Mouse (Mus musculus): ENCODE results near the gene Krtap9-1.
"Not testable (repeated sequence)": the region's sequence is repeated elsewhere in the genome, so short reads cannot be mapped to it uniquely, and the experiment has no call there.

The Krtap9-1 gene

GRCm38 (mm10) chr11:99873089-99873488 is at the start of gene Krtap9-1:
Krtap9-1 (plus strand) TSS chr11:99873389.
- DNase-seq (ENCODE audit: low read depth, low spot score), result not testable (repeated sequence)

- no peak for DNase-seq (ENCODE audit: low read depth, low spot score)
Observed at GRCm38 (mm10) chr11:99837966-99838365, 35.2 kb upstream of the Krtap9-1 start, which contains the start of gene 2300003K06Rik. 2300003K06Rik (minus strand) TSS chr11:99838066.

- DNase-seq (ENCODE audit: low read depth, low spot score), result no peak
Observed at GRCm38 (mm10) chr11:99842185-99842584, 31.0 kb upstream of the Krtap9-1 start.

- no peak for DNase-seq (ENCODE audit: low read depth, low spot score)
Observed at GRCm38 (mm10) chr11:99846746-99847145, 26.4 kb upstream of the Krtap9-1 start.

GRCm38 (mm10) chr11:99851508-99851907 is 21.7 kb upstream of the Krtap9-1 start, which contains the start of gene Krtap4-16:
Krtap4-16 (minus strand) TSS chr11:99851608.
- DNase-seq (ENCODE audit: low read depth, low spot score), result no peak

GRCm38 (mm10) chr11:99854121-99854520 is 19.1 kb upstream of the Krtap9-1 start:
- DNase-seq (ENCODE audit: low read depth, low spot score), result no peak

GRCm38 (mm10) chr11:99857617-99858016 is 15.6 kb upstream of the Krtap9-1 start, which contains the start of gene Gm11568:
Gm11568 (plus strand) TSS chr11:99857917.
- no peak for DNase-seq (ENCODE audit: low read depth, low spot score)

GRCm38 (mm10) chr11:99858761-99859160 is 14.4 kb upstream of the Krtap9-1 start:
- DNase-seq (ENCODE audit: low read depth, low spot score), result no peak

- not testable (repeated sequence) for DNase-seq (ENCODE audit: low read depth, low spot score)
Observed at GRCm38 (mm10) chr11:99864176-99864575, 9.0 kb upstream of the Krtap9-1 start, which contains the start of gene Gm11559. Gm11559 (plus strand) TSS chr11:99864476.

- DNase-seq (ENCODE audit: low read depth, low spot score), result not testable (repeated sequence)
Observed at GRCm38 (mm10) chr11:99878887-99879286, 5.7 kb downstream of the Krtap9-1 start, which contains the start of gene Gm11567. Gm11567 (plus strand) TSS chr11:99879187.

- no peak for DNase-seq (ENCODE audit: low read depth, low spot score)
Observed at GRCm38 (mm10) chr11:99907620-99908019, 34.4 kb downstream of the Krtap9-1 start, which contains the start of gene Krtap31-1. Krtap31-1 (plus strand) TSS chr11:99907920.

- no peak for DNase-seq (ENCODE audit: low read depth, low spot score)
Observed at GRCm38 (mm10) chr11:99914451-99914850, 41.3 kb downstream of the Krtap9-1 start, which contains the start of gene Gm11565. Gm11565 (plus strand) TSS chr11:99914751.

Data from WW6 (cell line).